Mouse (Mus musculus): Measurements from ENCODE around the gene Taf8. TPM values are rescaled to one million over a fixed set of nuclear protein-coding genes. Genes with fewer than 3 reads are reported as not detected.
A peak's percentile ranks its signal among the peaks of the same experiment; 100 is the strongest.

Taf8 gene
- polyA plus RNA-seq, 1 experiment from 2014 or later, result 22.0 TPM

- ATAC-seq (replicated peaks), result no peak
- WGBS, result 87% methylated on average over 11 of the region's 11 CpGs
- H3K4me3 ChIP-seq, result no peak overlapping the region
Observed at GRCm38 (mm10) chr17:47446561-47446960, 55.5 kb downstream of the Taf8 start.

GRCm38 (mm10) chr17:47446025-47446424, 56.1 kb downstream of the Taf8 start:
- H3K4me2 ChIP-seq, result no peak overlapping the region

More at GRCm38 (mm10) chr17:47446561-47446960, 55.5 kb downstream of the Taf8 start:
- H3K4me2 ChIP-seq, result no peak overlapping the region
- H3K36me3 ChIP-seq (replicated peaks), result no peaks in the 10 kb centered on the region
- no peaks in the 10 kb centered on the region for H3K9me3 ChIP-seq
- no peak overlapping the region for H3K9ac ChIP-seq
- H3K27ac ChIP-seq, result no peak overlapping the region
- no peaks in the 10 kb centered on the region for H3K4me1 ChIP-seq
- H3K27me3 ChIP-seq (replicated peaks), result no peaks in the 10 kb centered on the region

GRCm38 (mm10) chr17:47445518-47445917, 56.6 kb downstream of the Taf8 start:
- Histone ChIP-seq H3K36me3 (replicated peaks) (no peaks in the 10 kb centered on the region), H3K4me1 (peaks cover under 1% of the 10 kb centered on the region; the same call in 1 of the 2 replicates), H3K9me3 (no peaks in the 10 kb centered on the region), H3K9ac (no peak overlapping the region), H3K27ac (no peak overlapping the region), H3K4me3 (no peak overlapping the region), H3K4me2 (no peak overlapping the region), H3K27me3 (replicated peaks) (no peaks in the 10 kb centered on the region)
- WGBS, result 77% methylated on average over 11 of the region's 11 CpGs
- ATAC-seq (replicated peaks), result no peak

More at GRCm38 (mm10) chr17:47446025-47446424, 56.1 kb downstream of the Taf8 start:
- no peak overlapping the region for H3K9ac ChIP-seq
- no peaks in the 10 kb centered on the region for H3K36me3 ChIP-seq (replicated peaks)
- no peak for ATAC-seq (replicated peaks)
- no peaks in the 10 kb centered on the region for H3K27me3 ChIP-seq (replicated peaks)
- H3K4me3 ChIP-seq, result no peak overlapping the region
- H3K4me1 ChIP-seq, result no peaks in the 10 kb centered on the region
- no peak overlapping the region for H3K27ac ChIP-seq
- 60% methylated on average over 9 of the region's 9 CpGs for WGBS
- no peaks in the 10 kb centered on the region for H3K9me3 ChIP-seq

- Histone ChIP-seq H3K4me3 (no peak overlapping the region), H3K27ac (no peak overlapping the region), H3K36me3 (replicated peaks) (no peaks in the 10 kb centered on the region), H3K4me2 (no peak overlapping the region), H3K9ac (no peak overlapping the region), H3K9me3 (no peaks in the 10 kb centered on the region), H3K4me1 (peaks cover 8% of the 10 kb centered on the region; the same call in 1 of the 2 replicates), H3K27me3 (replicated peaks) (peaks cover under 1% of the 10 kb centered on the region; the same call in 1 of the 2 replicates)
- no peak for ATAC-seq (replicated peaks)
- 74% methylated on average over 6 of the region's 6 CpGs for WGBS
Observed at GRCm38 (mm10) chr17:47444113-47444512, 58.0 kb downstream of the Taf8 start.

GRCm38 (mm10) chr17:47442271-47442670, 59.8 kb downstream of the Taf8 start:
- ATAC-seq (replicated peaks), result no peak
- 84% methylated on average over 3 of the region's 3 CpGs for WGBS

GRCm38 (mm10) chr17:47441296-47442051, 60.6 kb downstream of the Taf8 start:
- no peak overlapping the region for H3K4me2 ChIP-seq
- no peaks in the 10 kb centered on the region for H3K36me3 ChIP-seq (replicated peaks)
- no peak overlapping the region for H3K9ac ChIP-seq
- no peak overlapping the region for H3K27ac ChIP-seq
- no peak overlapping the region for H3K4me3 ChIP-seq
- 70% methylated on average over 19 of the region's 19 CpGs for WGBS
- H3K9me3 ChIP-seq, result no peaks in the 10 kb centered on the region
- peaks cover 17% of the 10 kb centered on the region for H3K4me1 ChIP-seq
- no peak for ATAC-seq (replicated peaks)
- H3K27me3 ChIP-seq (replicated peaks), result peaks cover 27% of the 10 kb centered on the region

More at GRCm38 (mm10) chr17:47442271-47442670, 59.8 kb downstream of the Taf8 start:
- H3K9ac ChIP-seq, result no peak overlapping the region
- H3K9me3 ChIP-seq, result no peaks in the 10 kb centered on the region
- no peak overlapping the region for H3K27ac ChIP-seq
- H3K4me3 ChIP-seq, result no peak overlapping the region
- no peaks in the 10 kb centered on the region for H3K36me3 ChIP-seq (replicated peaks)
- H3K4me2 ChIP-seq, result no peak overlapping the region
- peaks cover 19% of the 10 kb centered on the region for H3K27me3 ChIP-seq (replicated peaks)
- peaks cover 9% of the 10 kb centered on the region for H3K4me1 ChIP-seq

- H3K4me1 ChIP-seq, result peaks cover 22% of the 10 kb centered on the region
- no peak overlapping the region for H3K4me2 ChIP-seq
Observed at GRCm38 (mm10) chr17:47440359-47440890, 61.7 kb downstream of the Taf8 start.

GRCm38 (mm10) chr17:47439396-47440028, 62.6 kb downstream of the Taf8 start:
- 39% methylated on average over 9 of the region's 9 CpGs for WGBS
- ATAC-seq (replicated peaks), result no peak
- Histone ChIP-seq H3K27ac (no peak overlapping the region), H3K9ac (no peak overlapping the region), H3K9me3 (no peaks in the 10 kb centered on the region), H3K4me1 (peaks cover 22% of the 10 kb centered on the region), H3K27me3 (replicated peaks) (peaks cover 32% of the 10 kb centered on the region), H3K4me3 (no peak overlapping the region), H3K4me2 (no peak overlapping the region), H3K36me3 (replicated peaks) (no peaks in the 10 kb centered on the region)

More at GRCm38 (mm10) chr17:47440359-47440890, 61.7 kb downstream of the Taf8 start:
- 9% methylated on average over 9 of the region's 9 CpGs for WGBS
- H3K9ac ChIP-seq, result no peak overlapping the region
- H3K27ac ChIP-seq, result peak overlapping the region; percentile 43; the same call in 1 of the 2 replicates
- no peaks in the 10 kb centered on the region for H3K9me3 ChIP-seq
- H3K36me3 ChIP-seq (replicated peaks), result no peaks in the 10 kb centered on the region
- peaks cover 32% of the 10 kb centered on the region for H3K27me3 ChIP-seq (replicated peaks)
- peak; percentile 38; the same call in 1 of the 2 replicates for ATAC-seq (replicated peaks)
- H3K4me3 ChIP-seq, result no peak overlapping the region

GRCm38 (mm10) chr17:47438611-47439010, 63.5 kb downstream of the Taf8 start:
- WGBS, result 71% methylated on average over 6 of the region's 6 CpGs
- Histone ChIP-seq H3K27me3 (replicated peaks) (peaks cover 32% of the 10 kb centered on the region), H3K4me2 (no peak overlapping the region), H3K9me3 (no peaks in the 10 kb centered on the region), H3K27ac (no peak overlapping the region), H3K36me3 (replicated peaks) (no peaks in the 10 kb centered on the region), H3K4me3 (no peak overlapping the region), H3K4me1 (peaks cover 22% of the 10 kb centered on the region), H3K9ac (no peak overlapping the region)
- ATAC-seq (replicated peaks), result no peak

GRCm38 (mm10) chr17:47436907-47437547, 65.1 kb downstream of the Taf8 start, which contains the start of gene 1700001C19Rik:
TSS of gene 1700001C19Rik (minus strand) at chr17:47437376.
- peaks cover 22% of the 10 kb centered on the region for H3K4me1 ChIP-seq
- H3K27me3 ChIP-seq (replicated peaks), result peaks cover 32% of the 10 kb centered on the region
- peak within 1 kb of the TSS; percentile 87 for H3K4me2 ChIP-seq
- peak within 1 kb of the TSS; percentile 43 for H3K4me3 ChIP-seq
- ATAC-seq (replicated peaks), result no peak
- H3K36me3 ChIP-seq (replicated peaks), result no peaks in the 10 kb centered on the region
- peak within 1 kb of the TSS; percentile 30 for H3K9ac ChIP-seq
- 4% methylated on average over 25 of the region's 25 CpGs for WGBS
- no peak within 1 kb of the TSS for H3K27ac ChIP-seq
- no peaks in the 10 kb centered on the region for H3K9me3 ChIP-seq

GRCm38 (mm10) chr17:47436156-47436906, 65.8 kb downstream of the Taf8 start, which contains the start of gene AI661453:
TSS of gene AI661453 (plus strand) at chr17:47436615.
- Histone ChIP-seq H3K4me3 (peak within 1 kb of the TSS; percentile 43), H3K4me2 (peak within 1 kb of the TSS; percentile 87), H3K9ac (peak within 1 kb of the TSS; percentile 30), H3K27ac (no peak within 1 kb of the TSS), H3K27me3 (replicated peaks) (peaks cover 32% of the 10 kb centered on the region), H3K9me3 (no peaks in the 10 kb centered on the region), H3K4me1 (peaks cover 22% of the 10 kb centered on the region), H3K36me3 (replicated peaks) (no peaks in the 10 kb centered on the region)
- 1% methylated on average over 45 of the region's 45 CpGs for WGBS
- ATAC-seq (replicated peaks), result no peak
